Mouse (Mus musculus): ENCODE measurements around the gene Plac8. TPM values are rescaled to one million over a fixed set of nuclear protein-coding genes. Genes with fewer than 3 reads are reported as not detected.
A peak's percentile ranks its signal among the peaks of the same experiment; 100 is the strongest.

Plac8 gene
- polyA plus RNA-seq, 1 experiment: 24.6 TPM

GRCm38 (mm10) chr5:100568177-100568576 lies 3.9 kb downstream of the Plac8 start:
- Histone ChIP-seq H3K27ac (ENCODE audit: control insufficient read depth, insufficient read depth, low read depth, low read length) (no peak overlapping the region), H3K27me3 (ENCODE audit: control insufficient read depth, insufficient read depth, low read length) (no peaks in the 10 kb centered on the region), H3K4me1 (ENCODE audit: control insufficient read depth, insufficient read depth, low read length) (peaks cover 10% of the 10 kb centered on the region), H3K36me3 (ENCODE audit: control insufficient read depth, insufficient read depth, low read length) (no peaks in the 10 kb centered on the region), H3K4me3 (ENCODE audit: control insufficient read depth, low read depth, low read length) (no peak overlapping the region)
- TF ChIP-seq CTCF (IDR thresholded peaks at IDR 0.05; ENCODE audit: control insufficient read depth, insufficient read depth, insufficient replicate concordance, low read depth, low read length) (no peak), POLR2A (IDR thresholded peaks at IDR 0.05; ENCODE audit: control insufficient read depth, low read depth, low read length) (no peak)

GRCm38 (mm10) chr5:100567258-100568032 lies 4.6 kb downstream of the Plac8 start:
- H3K4me1 ChIP-seq (ENCODE audit: control insufficient read depth, insufficient read depth, low read length): peaks cover 10% of the 10 kb centered on the region
- no peak overlapping the region for H3K4me3 ChIP-seq (ENCODE audit: control insufficient read depth, low read depth, low read length)
- TF ChIP-seq POLR2A (IDR thresholded peaks at IDR 0.05; ENCODE audit: control insufficient read depth, low read depth, low read length) (no peak), CTCF (IDR thresholded peaks at IDR 0.05; ENCODE audit: control insufficient read depth, insufficient read depth, insufficient replicate concordance, low read depth, low read length) (no peak)
- no peaks in the 10 kb centered on the region for H3K36me3 ChIP-seq (ENCODE audit: control insufficient read depth, insufficient read depth, low read length)
- no peaks in the 10 kb centered on the region for H3K27me3 ChIP-seq (ENCODE audit: control insufficient read depth, insufficient read depth, low read length)
- no peak overlapping the region for H3K27ac ChIP-seq (ENCODE audit: control insufficient read depth, insufficient read depth, low read depth, low read length)

- Histone ChIP-seq H3K4me3 (ENCODE audit: control insufficient read depth, low read depth, low read length) (no peak overlapping the region), H3K27me3 (ENCODE audit: control insufficient read depth, insufficient read depth, low read length) (no peaks in the 10 kb centered on the region), H3K4me1 (ENCODE audit: control insufficient read depth, insufficient read depth, low read length) (peaks cover 10% of the 10 kb centered on the region), H3K27ac (ENCODE audit: control insufficient read depth, insufficient read depth, low read depth, low read length) (no peak overlapping the region), H3K36me3 (ENCODE audit: control insufficient read depth, insufficient read depth, low read length) (no peaks in the 10 kb centered on the region)
- TF ChIP-seq CTCF (IDR thresholded peaks at IDR 0.05; ENCODE audit: control insufficient read depth, insufficient read depth, insufficient replicate concordance, low read depth, low read length) (no peak), POLR2A (IDR thresholded peaks at IDR 0.05; ENCODE audit: control insufficient read depth, low read depth, low read length) (no peak)
Observed at GRCm38 (mm10) chr5:100566798-100567197, 5.2 kb downstream of the Plac8 start.

GRCm38 (mm10) chr5:100562702-100563101 lies 9.3 kb downstream of the Plac8 start:
- Histone ChIP-seq H3K4me1 (ENCODE audit: control insufficient read depth, insufficient read depth, low read length) (no peaks in the 10 kb centered on the region; the same call in 1 of the 2 replicates), H3K4me3 (ENCODE audit: control insufficient read depth, low read depth, low read length) (peak overlapping the region; percentile 23), H3K27ac (ENCODE audit: control insufficient read depth, insufficient read depth, low read depth, low read length) (no peak overlapping the region), H3K27me3 (ENCODE audit: control insufficient read depth, insufficient read depth, low read length) (no peaks in the 10 kb centered on the region), H3K36me3 (ENCODE audit: control insufficient read depth, insufficient read depth, low read length) (no peaks in the 10 kb centered on the region)
- TF ChIP-seq POLR2A (IDR thresholded peaks at IDR 0.05; ENCODE audit: control insufficient read depth, low read depth, low read length) (no peak), CTCF (IDR thresholded peaks at IDR 0.05; ENCODE audit: control insufficient read depth, insufficient read depth, insufficient replicate concordance, low read depth, low read length) (no peak)

GRCm38 (mm10) chr5:100559357-100559756 lies 12.7 kb downstream of the Plac8 start:
- Histone ChIP-seq H3K36me3 (ENCODE audit: control insufficient read depth, insufficient read depth, low read length) (no peaks in the 10 kb centered on the region), H3K27ac (ENCODE audit: control insufficient read depth, insufficient read depth, low read depth, low read length) (no peak overlapping the region), H3K4me1 (ENCODE audit: control insufficient read depth, insufficient read depth, low read length) (no peaks in the 10 kb centered on the region; the same call in 1 of the 2 replicates), H3K4me3 (ENCODE audit: control insufficient read depth, low read depth, low read length) (no peak overlapping the region), H3K27me3 (ENCODE audit: control insufficient read depth, insufficient read depth, low read length) (no peaks in the 10 kb centered on the region)
- TF ChIP-seq CTCF (IDR thresholded peaks at IDR 0.05; ENCODE audit: control insufficient read depth, insufficient read depth, insufficient replicate concordance, low read depth, low read length) (no peak), POLR2A (IDR thresholded peaks at IDR 0.05; ENCODE audit: control insufficient read depth, low read depth, low read length) (no peak)

- H3K27me3 ChIP-seq (ENCODE audit: control insufficient read depth, insufficient read depth, low read length): no peaks in the 10 kb centered on the region
- H3K27ac ChIP-seq (ENCODE audit: control insufficient read depth, insufficient read depth, low read depth, low read length): no peak overlapping the region
- H3K4me1 ChIP-seq (ENCODE audit: control insufficient read depth, insufficient read depth, low read length): no peaks in the 10 kb centered on the region; the same call in 1 of the 2 replicates
- H3K36me3 ChIP-seq (ENCODE audit: control insufficient read depth, insufficient read depth, low read length): no peaks in the 10 kb centered on the region
- TF ChIP-seq CTCF (IDR thresholded peaks at IDR 0.05; ENCODE audit: control insufficient read depth, insufficient read depth, insufficient replicate concordance, low read depth, low read length) (no peak), POLR2A (IDR thresholded peaks at IDR 0.05; ENCODE audit: control insufficient read depth, low read depth, low read length) (no peak)
- H3K4me3 ChIP-seq (ENCODE audit: control insufficient read depth, low read depth, low read length): no peak overlapping the region
Observed at GRCm38 (mm10) chr5:100558783-100559182, 13.3 kb downstream of the Plac8 start.

- no peaks in the 10 kb centered on the region for H3K4me1 ChIP-seq (ENCODE audit: control insufficient read depth, insufficient read depth, low read length)
- no peak overlapping the region for H3K27ac ChIP-seq (ENCODE audit: control insufficient read depth, insufficient read depth, low read depth, low read length)
- no peak for TF ChIP-seq CTCF (IDR thresholded peaks at IDR 0.05; ENCODE audit: control insufficient read depth, insufficient read depth, insufficient replicate concordance, low read depth, low read length)
- TF ChIP-seq POLR2A (IDR thresholded peaks at IDR 0.05; ENCODE audit: control insufficient read depth, low read depth, low read length): no peak
- H3K4me3 ChIP-seq (ENCODE audit: control insufficient read depth, low read depth, low read length): no peak overlapping the region
- H3K27me3 ChIP-seq (ENCODE audit: control insufficient read depth, insufficient read depth, low read length): no peaks in the 10 kb centered on the region
- no peaks in the 10 kb centered on the region for H3K36me3 ChIP-seq (ENCODE audit: control insufficient read depth, insufficient read depth, low read length)
Observed at GRCm38 (mm10) chr5:100557537-100557936, 14.5 kb downstream of the Plac8 start.
